18 mouse cellular contexts compared by ENCODE assay signal in the genomic region with DNA sequence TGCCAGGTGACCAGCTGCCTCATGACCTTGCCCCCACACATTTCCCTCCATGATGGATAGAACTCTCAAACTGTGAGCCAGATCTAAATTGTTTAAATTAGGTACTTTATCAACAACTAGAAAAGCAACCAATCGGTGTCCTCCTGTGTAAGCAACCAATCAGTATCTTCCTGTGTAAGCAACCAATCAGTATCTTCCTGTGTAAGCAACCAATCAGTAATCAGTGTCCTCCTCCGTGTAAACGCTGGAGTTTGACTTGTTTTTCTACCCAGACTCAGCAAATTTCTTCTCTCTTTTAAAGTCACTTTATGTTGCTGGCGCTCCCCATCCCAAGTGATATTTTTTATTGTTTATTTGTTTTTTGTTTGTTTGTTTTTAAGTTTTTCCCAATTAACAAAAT.
"Had no signal": no experiment of that assay in that cellular context is flagged by ENCODE, and none has a peak within 500 bp of the region (broad histone marks: within the 10 kb centered on the region; RNA-seq: fewer than 3 reads in every experiment).

No protein-coding gene starts in this region.

- H3K36me3 ChIP-seq: limb, embryonic 12.5 days; liver, embryonic 13.5 days; lung, embryonic 15.5 days had no signal

- H3K4me2 ChIP-seq: limb, embryonic 12.5 days; liver, embryonic 13.5 days; lung, embryonic 15.5 days had no signal

- H3K4me1 ChIP-seq: limb, embryonic 12.5 days; liver, embryonic 13.5 days; lung, embryonic 15.5 days had no signal

- H3K9ac ChIP-seq: limb, embryonic 12.5 days; liver, embryonic 13.5 days; liver, postnatal 0 days; lung, embryonic 15.5 days had no signal

- DNase-seq: kidney, adult 11 months; kidney, adult 9 months; kidney, postnatal 36 days; layer of hippocampus, adult 9-11 months; layer of hippocampus, postnatal 36 days; liver; liver, embryonic 13.5 days; liver, postnatal 0 days; lung, postnatal 14 days; retina, postnatal 1 day; right cerebral cortex, postnatal 4 days; spleen, adult 18-20 months; thymus, adult 18-20 months; thymus, postnatal 14 days had no signal

- H3K4me3 ChIP-seq: limb, embryonic 12.5 days; liver, embryonic 13.5 days; lung, embryonic 15.5 days; myocyte had no signal

- H3K27me3 ChIP-seq: limb, embryonic 12.5 days; liver, embryonic 13.5 days; lung, embryonic 15.5 days had no signal

- H3K27ac ChIP-seq: kidney, postnatal 0 days; limb, embryonic 12.5 days; liver, embryonic 13.5 days; lung, embryonic 15.5 days had no signal

- H3K9me3 ChIP-seq: limb, embryonic 12.5 days; liver, embryonic 13.5 days; lung, embryonic 15.5 days had no signal

- ATAC-seq: liver, postnatal 0 days had no signal
